Mouse (Mus musculus) cerebellum, adult 2 months (tissue): ENCODE measurements around the gene Mad1l1. TPM values are rescaled to one million over a fixed set of nuclear protein-coding genes. Genes with fewer than 3 reads are reported as not detected.

ENCODE experiments used
- DNase-seq, 2 experiments: peaks; one replicate each; pipeline ENCODE4 v3.0.0; 2021
- H3K27ac ChIP-seq: fragments of 200-500 bp; 2 replicates; pipeline ENCODE4 v1.5.1; 2012; ENCODE audit warnings: low read length, control low read depth, inconsistent platforms; ENCODE audit not compliant: insufficient read depth
- H3K27me3 ChIP-seq: fragments of 200-500 bp; 2 replicates; pipeline ENCODE4 v1.6.1; 2012; ENCODE audit warnings: inconsistent platforms, mild to moderate bottlenecking, low read length, moderate library complexity; ENCODE audit not compliant: control insufficient read depth, insufficient read depth
- H3K4me1 ChIP-seq: fragments of 200-500 bp; 2 replicates; pipeline ENCODE4 v1.6.1; 2011; ENCODE audit warnings: low read length; ENCODE audit not compliant: control insufficient read depth, insufficient read depth
- H3K4me3 ChIP-seq: fragments of 200-500 bp; replicated peaks from 2 replicates; pipeline ENCODE3; 2011; ENCODE audit warnings: mild to moderate bottlenecking, low read depth, low read length, control low read depth; ENCODE audit not compliant: insufficient read depth
- CTCF ChIP-seq: fragments of 200-500 bp; IDR thresholded peaks from 2 replicates; pipeline ENCODE4 v1.5.1; 2011; ENCODE audit warnings: low read depth, mild to moderate bottlenecking, control low read depth, low read length, moderate library complexity, borderline replicate concordance; ENCODE audit not compliant: insufficient read depth
- POLR2A ChIP-seq: fragments of 200-500 bp; IDR thresholded peaks from 2 replicates; pipeline ENCODE4 v1.6.1; 2011; ENCODE audit warnings: low read length, control low read depth, borderline replicate concordance; ENCODE audit not compliant: insufficient read depth
- WGBS: fragments of 180-500 bp; shearing (Covaris S2); methylation state at CpG from one replicate; pipeline ENCODE4 v1.1.7; 2018; 5-methylcytosine and 5-hydroxymethylcytosine counted together
- polyA plus RNA-seq: library from polyadenylated mRNA; depleted of rRNA; stranded (reverse); fragments of >200 nt; gene quantifications from 2 replicates; pipeline ENCODE4 v1.2.3, GENCODE M21; 2012

Mad1l1 gene
- polyA plus RNA-seq, 1 experiment: 25.3 TPM

DNA sequence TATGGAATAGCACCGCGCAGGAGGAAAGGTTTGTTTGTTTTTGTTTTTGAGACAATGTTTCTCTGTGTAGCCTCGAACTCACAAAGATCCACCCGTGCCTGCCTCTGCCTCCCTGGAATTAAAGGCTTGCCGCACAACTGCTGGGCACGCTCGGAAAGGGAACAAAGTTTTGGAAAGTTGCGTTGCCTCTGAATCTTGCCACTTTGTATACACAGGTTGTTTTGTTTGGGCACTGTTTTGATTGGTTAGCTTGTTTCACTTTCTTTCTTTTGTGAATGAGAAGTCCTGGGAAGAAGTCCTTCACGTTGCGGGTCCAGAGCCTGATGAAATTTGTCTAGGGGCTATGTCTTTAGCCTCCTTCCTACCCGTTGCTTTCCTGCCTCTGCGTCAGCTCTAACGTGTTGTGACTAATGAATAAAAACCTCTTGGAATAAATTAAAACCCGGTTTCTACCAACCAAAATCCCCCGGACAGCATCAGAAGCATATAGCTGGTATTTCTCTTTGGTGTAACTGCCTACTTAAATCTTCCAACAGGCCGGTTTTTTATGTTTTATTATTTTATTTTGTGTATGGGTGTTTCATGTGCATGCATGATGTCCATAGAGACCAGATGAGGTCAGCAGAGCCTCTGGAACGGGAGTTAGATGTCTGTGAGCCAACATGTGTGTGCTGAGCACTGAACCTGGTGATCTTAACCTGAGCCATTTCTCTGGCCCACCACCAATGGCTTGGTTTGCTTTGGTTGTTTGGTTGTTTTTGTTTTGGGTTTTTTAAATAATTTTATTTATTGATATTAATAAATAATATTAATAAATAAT lies 614 bp upstream of the Mad1l1 start:
- Histone ChIP-seq H3K4me3 (peak overlapping the region; percentile 98), H3K27me3 (no peaks in the 10 kb centered on the region), H3K27ac (peak overlapping the region; percentile 41; the same call in 1 of the 2 replicates), H3K4me1 (no peaks in the 10 kb centered on the region)
- no peak for TF ChIP-seq CTCF
- TF ChIP-seq POLR2A: no peak
- 2% methylated on average over 17 of the region's 17 CpGs for WGBS
- no peak for DNase-seq

DNA sequence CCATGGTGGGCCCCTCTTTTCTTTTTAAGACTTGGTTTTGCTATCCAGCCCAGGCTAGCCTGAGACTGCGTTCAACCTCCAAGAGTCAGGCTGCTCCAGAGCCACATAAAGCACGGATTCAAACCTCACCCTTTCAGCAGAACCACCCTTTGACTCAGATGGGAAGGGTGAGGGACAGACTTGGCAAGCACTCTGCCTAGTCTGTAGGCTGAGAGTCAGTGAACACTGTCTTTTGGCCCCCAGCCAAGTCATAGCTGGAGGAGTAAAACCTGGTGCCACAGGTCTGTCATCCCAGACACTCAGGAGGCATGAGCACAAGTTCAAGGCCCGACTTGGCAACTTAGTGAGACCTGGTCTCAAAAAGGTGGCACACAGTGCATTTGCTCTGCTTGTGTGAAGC lies 4.6 kb downstream of the Mad1l1 start:
- no peak for DNase-seq
- Histone ChIP-seq H3K27ac (no peak overlapping the region), H3K4me1 (no peaks in the 10 kb centered on the region), H3K4me3 (no peak overlapping the region), H3K27me3 (no peaks in the 10 kb centered on the region)
- 70% methylated on average over 3 of the region's 3 CpGs for WGBS
- TF ChIP-seq POLR2A: no peak
- TF ChIP-seq CTCF: no peak

DNA sequence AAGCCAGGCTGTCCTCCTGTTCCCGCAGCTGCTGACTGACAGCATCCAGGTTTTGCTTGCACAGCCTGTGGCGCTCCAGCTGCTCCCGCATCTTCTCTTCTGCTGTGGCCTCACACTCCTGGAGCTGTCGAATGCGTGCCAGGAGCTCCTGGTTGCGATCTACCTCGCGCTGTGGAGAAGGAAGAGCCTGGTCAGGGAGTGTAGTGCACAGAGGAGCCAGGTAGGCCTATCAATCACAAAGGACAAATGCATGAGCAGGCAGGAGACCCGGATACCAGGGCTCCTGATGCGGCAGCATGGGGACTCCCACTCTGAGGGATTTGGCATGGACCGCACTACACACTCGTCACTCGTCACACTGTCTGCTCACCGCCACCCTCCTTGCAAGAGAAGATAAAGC lies 13.8 kb downstream of the Mad1l1 start:
- DNase-seq: no peak
- WGBS: 79% methylated on average over 14 of the region's 14 CpGs
- Histone ChIP-seq H3K27me3 (no peaks in the 10 kb centered on the region), H3K4me3 (no peak overlapping the region), H3K27ac (no peak overlapping the region), H3K4me1 (no peaks in the 10 kb centered on the region)
- TF ChIP-seq POLR2A (no peak), CTCF (no peak)

DNA sequence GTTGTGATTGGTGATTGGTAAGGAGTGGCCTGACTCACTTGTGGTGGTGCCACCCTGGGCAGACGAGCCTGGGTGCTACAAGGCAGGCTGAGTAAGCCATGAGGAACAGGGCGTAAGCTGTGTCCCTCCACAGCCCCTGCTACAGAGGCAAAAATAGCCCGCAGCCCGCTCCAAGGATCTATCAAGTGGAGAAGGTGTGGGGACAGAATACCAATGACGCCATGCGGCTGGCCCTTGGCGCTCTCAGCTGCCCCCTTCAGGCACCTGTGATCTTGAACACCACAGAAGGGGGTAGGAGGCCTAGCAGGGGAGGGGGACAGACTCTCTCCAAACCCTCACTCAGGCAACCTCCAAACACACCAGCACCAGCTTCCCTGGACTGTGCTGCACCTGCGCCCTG lies 15.3 kb downstream of the Mad1l1 start:
- 84% methylated on average over 8 of the region's 8 CpGs for WGBS
- H3K4me3 ChIP-seq: no peak overlapping the region
- no peak for DNase-seq
- H3K4me1 ChIP-seq: no peaks in the 10 kb centered on the region
- H3K27me3 ChIP-seq: no peaks in the 10 kb centered on the region
- H3K27ac ChIP-seq: no peak overlapping the region
- TF ChIP-seq POLR2A: no peak
- TF ChIP-seq CTCF: no peak

DNA sequence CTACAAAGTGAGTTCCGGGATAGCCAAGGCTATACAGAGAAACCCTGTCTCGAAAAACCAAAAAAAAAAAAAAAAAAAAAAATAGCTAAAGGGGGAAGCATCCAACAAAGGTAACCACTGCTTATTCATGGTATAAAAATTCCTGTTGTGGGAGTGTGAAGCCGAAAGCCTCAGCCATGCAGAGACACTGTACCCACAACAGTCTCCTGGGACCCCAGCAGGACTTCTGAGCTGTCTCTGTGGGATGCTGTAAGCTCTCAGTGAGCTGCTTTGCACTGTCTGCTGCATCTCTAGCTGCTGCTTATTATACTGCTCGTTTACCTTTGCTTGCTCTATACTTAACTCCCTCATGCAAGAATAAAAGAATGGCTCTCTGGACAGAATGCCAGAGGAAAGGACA lies 23.1 kb downstream of the Mad1l1 start:
- TF ChIP-seq POLR2A (no peak), CTCF (no peak)
- Histone ChIP-seq H3K4me1 (no peaks in the 10 kb centered on the region), H3K27ac (no peak overlapping the region), H3K4me3 (no peak overlapping the region), H3K27me3 (no peaks in the 10 kb centered on the region)
- WGBS: 77% methylated on average over 3 of the region's 4 CpGs
- DNase-seq: no peak

DNA sequence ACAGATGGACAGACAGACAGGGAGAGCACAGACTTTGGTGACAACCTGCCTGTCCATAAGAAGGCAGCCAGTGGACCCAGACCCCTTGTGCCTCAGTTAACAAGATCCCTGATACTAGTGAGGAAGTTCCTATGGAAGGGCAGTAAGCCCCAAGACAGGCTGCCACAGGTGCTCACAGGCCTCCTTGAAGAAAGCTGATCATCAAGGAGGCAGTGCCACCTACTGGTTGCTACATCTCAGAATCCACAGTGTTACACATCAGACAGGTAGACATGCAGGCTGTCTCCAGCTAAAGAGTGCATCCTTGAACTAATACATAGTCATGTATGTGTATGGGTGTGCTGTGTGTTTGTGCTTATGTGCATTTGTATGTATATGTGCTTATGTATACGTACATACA lies 29.2 kb downstream of the Mad1l1 start:
- Histone ChIP-seq H3K27me3 (no peaks in the 10 kb centered on the region), H3K27ac (no peak overlapping the region), H3K4me3 (no peak overlapping the region), H3K4me1 (no peaks in the 10 kb centered on the region)
- 97% methylated on average over 1 of the region's 1 CpGs for WGBS
- DNase-seq: peak; percentile 38 to 44
- TF ChIP-seq CTCF (peak; percentile 76), POLR2A (no peak)

DNA sequence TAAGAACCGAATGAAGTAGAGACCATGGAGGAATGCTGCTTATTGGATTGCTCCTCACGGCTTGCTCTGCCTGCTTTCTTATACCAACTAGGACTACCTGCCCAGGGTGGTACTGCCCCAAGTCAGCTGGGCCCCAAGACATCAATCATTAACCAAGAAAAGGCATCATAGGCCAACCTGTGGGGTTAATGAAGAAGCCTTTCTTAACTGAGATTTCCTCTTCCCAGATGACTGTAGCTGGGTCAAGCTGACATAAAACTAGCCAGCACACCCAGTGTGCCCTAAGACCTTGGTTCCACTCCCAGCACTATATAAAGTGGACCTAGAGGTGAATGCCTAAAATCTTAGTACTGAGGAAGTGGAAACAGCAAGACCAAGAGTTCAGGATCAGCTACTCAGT lies 32.2 kb downstream of the Mad1l1 start:
- Histone ChIP-seq H3K27ac (no peak overlapping the region), H3K4me3 (no peak overlapping the region), H3K4me1 (no peaks in the 10 kb centered on the region), H3K27me3 (no peaks in the 10 kb centered on the region)
- TF ChIP-seq CTCF (no peak), POLR2A (no peak)
- 100% methylated on average over 2 of the region's 2 CpGs for WGBS
- DNase-seq: no peak

DNA sequence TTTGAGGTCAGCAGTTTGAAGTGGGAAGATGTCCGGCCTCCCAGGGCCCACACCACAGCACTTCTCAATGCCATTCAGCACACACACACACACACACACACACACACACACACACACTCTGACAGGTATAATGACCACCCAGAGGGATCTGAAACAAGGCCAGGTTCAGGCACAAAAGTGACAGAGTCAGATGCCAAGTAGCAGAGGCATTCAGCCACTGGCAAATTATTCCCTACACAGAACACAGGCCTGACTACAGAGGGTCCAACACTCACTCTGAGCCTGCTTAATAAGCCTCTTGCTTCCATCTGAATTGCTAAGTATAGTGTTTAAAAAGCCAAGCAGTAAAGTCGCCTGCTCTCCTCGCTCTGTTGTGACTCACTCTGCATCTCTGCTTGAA lies 33.1 kb downstream of the Mad1l1 start:
- no peaks in the 10 kb centered on the region for H3K4me1 ChIP-seq
- WGBS: 87% methylated on average over 3 of the region's 3 CpGs
- H3K27me3 ChIP-seq: no peaks in the 10 kb centered on the region
- TF ChIP-seq CTCF: no peak
- TF ChIP-seq POLR2A: no peak
- no peak overlapping the region for H3K27ac ChIP-seq
- H3K4me3 ChIP-seq: no peak overlapping the region
- DNase-seq: peak in 1 of 2 experiments; percentile 11
